Mouse (Mus musculus): ENCODE data around the gene Zfp93. TPM values are rescaled to one million over a fixed set of nuclear protein-coding genes. Genes with fewer than 3 reads are reported as not detected.

The Zfp93 gene
- polyA plus RNA-seq, 1 experiment from 2014 or later: 6.8 TPM

- peaks cover 11% of the 10 kb centered on the region; the same call in 1 of the 2 replicates for H3K4me1 ChIP-seq (ENCODE audit: control insufficient read depth, insufficient read depth, low read length)
- H3K4me3 ChIP-seq (ENCODE audit: low read length): no peak overlapping the region; the same call in 1 of the 2 replicates
- H3K9me3 ChIP-seq (ENCODE audit: control insufficient read depth, low read length): no peaks in the 10 kb centered on the region
- H3K27me3 ChIP-seq (replicated peaks; ENCODE audit: control insufficient read depth, insufficient read depth, low read length): no peaks in the 10 kb centered on the region
- H3K27ac ChIP-seq (ENCODE audit: low read length): no peak overlapping the region
- H3K4me2 ChIP-seq (ENCODE audit: low read depth, low read length): peak overlapping the region; percentile 83; the same call in 1 of the 2 replicates
- WGBS: 90% methylated on average over 15 of the region's 15 CpGs
- H3K36me3 ChIP-seq (ENCODE audit: control insufficient read depth, insufficient read depth, low read length): peaks cover 5% of the 10 kb centered on the region; the same call in 1 of the 2 replicates
- no peak for ATAC-seq
- H3K9ac ChIP-seq (ENCODE audit: low read depth, low read length): 0 out of 2 replicates have a peak overlapping the region, but pooled peaks have one; percentile 80
Measured at GRCm38 (mm10) chr7:24297361-24298095, 27.3 kb downstream of the Zfp93 start.

GRCm38 (mm10) chr7:24298635-24298972 lies 28.4 kb downstream of the Zfp93 start:
- peaks cover 9% of the 10 kb centered on the region; the same call in 1 of the 2 replicates for H3K36me3 ChIP-seq (ENCODE audit: control insufficient read depth, insufficient read depth, low read length)
- no peaks in the 10 kb centered on the region for H3K27me3 ChIP-seq (replicated peaks; ENCODE audit: control insufficient read depth, insufficient read depth, low read length)
- peak overlapping the region; percentile 83 for H3K4me2 ChIP-seq (ENCODE audit: low read depth, low read length)
- H3K9me3 ChIP-seq (ENCODE audit: control insufficient read depth, low read length): no peaks in the 10 kb centered on the region
- peak overlapping the region; percentile 80 for H3K9ac ChIP-seq (ENCODE audit: low read depth, low read length)
- peak overlapping the region; percentile 85 for H3K4me3 ChIP-seq (ENCODE audit: low read length)
- 1% methylated on average over 12 of the region's 12 CpGs for WGBS
- ATAC-seq: no peak
- peak overlapping the region; percentile 93; the same call in 1 of the 2 replicates for H3K27ac ChIP-seq (ENCODE audit: low read length)
- peaks cover 11% of the 10 kb centered on the region; the same call in 1 of the 2 replicates for H3K4me1 ChIP-seq (ENCODE audit: control insufficient read depth, insufficient read depth, low read length)

DNA sequence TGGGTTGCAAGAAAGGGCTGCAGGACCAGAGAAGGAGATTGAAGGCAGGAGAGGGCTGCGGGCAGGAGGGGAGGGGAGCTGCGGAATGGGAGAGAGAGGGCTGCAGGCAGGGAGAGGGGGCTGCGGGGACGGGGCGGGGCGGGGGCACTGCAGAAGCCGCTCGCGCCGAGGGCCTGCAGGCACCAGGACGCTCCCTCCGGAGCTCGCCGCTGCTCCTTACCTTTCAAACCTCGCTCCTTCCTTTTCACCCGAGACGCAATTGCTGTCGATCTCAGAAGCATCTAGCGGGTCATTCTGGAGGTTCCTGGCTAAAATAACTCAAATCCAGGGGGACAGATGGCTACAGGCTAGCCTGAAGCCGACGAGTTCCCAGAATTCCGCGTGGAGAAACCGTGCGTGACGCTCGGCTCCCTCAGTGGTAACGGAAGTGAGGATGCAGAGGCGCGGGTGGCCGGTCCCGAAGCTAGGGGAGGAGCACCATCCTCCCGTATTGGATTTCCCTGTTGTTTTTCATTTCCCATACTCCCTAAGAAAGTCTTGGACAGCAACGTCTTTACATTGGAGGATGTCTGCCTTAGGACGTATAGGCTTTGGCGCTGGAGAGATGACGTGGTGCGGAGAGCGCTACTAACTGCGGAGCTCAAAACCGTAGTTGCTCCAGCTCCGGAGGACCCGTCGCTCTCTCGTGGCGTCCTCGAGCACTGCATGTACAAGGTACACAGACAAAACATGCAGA lies 28.9 kb downstream of the Zfp93 start:
- Histone ChIP-seq H3K4me3 (ENCODE audit: low read length) (peak overlapping the region; percentile 85), H3K27me3 (replicated peaks; ENCODE audit: control insufficient read depth, insufficient read depth, low read length) (no peaks in the 10 kb centered on the region), H3K4me2 (ENCODE audit: low read depth, low read length) (peak overlapping the region; percentile 83), H3K9me3 (ENCODE audit: control insufficient read depth, low read length) (no peaks in the 10 kb centered on the region), H3K4me1 (ENCODE audit: control insufficient read depth, insufficient read depth, low read length) (peaks cover 11% of the 10 kb centered on the region; the same call in 1 of the 2 replicates), H3K27ac (ENCODE audit: low read length) (peak overlapping the region; percentile 93), H3K36me3 (ENCODE audit: control insufficient read depth, insufficient read depth, low read length) (peaks cover 9% of the 10 kb centered on the region; the same call in 1 of the 2 replicates), H3K9ac (ENCODE audit: low read depth, low read length) (peak overlapping the region; percentile 80)
- peak; percentile 90 for ATAC-seq
- WGBS: under 1% methylated on average over 46 of the region's 47 CpGs

DNA sequence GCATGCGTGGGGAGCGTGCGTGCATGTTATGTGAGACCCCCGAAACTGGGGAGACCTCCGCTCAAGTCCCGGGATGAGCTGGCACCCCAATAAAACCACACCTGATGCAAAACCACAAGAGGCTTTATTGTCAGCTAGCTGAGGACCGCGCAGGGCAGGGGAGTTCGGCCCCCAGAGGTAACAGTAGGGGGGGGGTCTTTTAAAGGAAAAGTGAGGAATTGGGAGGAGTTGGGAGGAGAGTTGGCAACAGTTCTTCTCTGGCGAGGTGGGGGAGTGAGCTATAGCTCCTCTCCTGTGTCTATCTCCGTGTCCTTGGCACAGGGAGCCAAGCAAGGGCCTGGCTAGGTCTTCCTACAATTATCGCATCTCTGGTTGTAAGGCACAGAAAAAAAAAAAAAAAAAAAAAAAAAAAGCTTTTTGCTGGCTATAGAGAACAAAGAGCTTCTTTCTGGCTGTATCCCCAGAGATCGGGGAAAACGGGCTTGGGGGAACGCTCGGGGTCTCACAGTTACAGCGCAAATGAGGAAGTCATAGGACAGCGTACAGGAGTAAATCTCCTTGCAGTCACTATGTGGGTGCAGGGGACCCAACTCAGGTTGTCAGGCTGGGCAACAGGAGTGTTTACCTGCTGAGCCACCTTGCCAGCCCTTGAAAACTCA lies 29.7 kb downstream of the Zfp93 start:
- Histone ChIP-seq H3K27ac (ENCODE audit: low read length) (peak overlapping the region; percentile 93), H3K27me3 (replicated peaks; ENCODE audit: control insufficient read depth, insufficient read depth, low read length) (no peaks in the 10 kb centered on the region), H3K9me3 (ENCODE audit: control insufficient read depth, low read length) (no peaks in the 10 kb centered on the region), H3K4me3 (ENCODE audit: low read length) (peak overlapping the region; percentile 85), H3K9ac (ENCODE audit: low read depth, low read length) (peak overlapping the region; percentile 65), H3K36me3 (ENCODE audit: control insufficient read depth, insufficient read depth, low read length) (peaks cover 9% of the 10 kb centered on the region; the same call in 1 of the 2 replicates), H3K4me1 (ENCODE audit: control insufficient read depth, insufficient read depth, low read length) (peaks cover 11% of the 10 kb centered on the region; the same call in 1 of the 2 replicates), H3K4me2 (ENCODE audit: low read depth, low read length) (peak overlapping the region; percentile 83)
- peak; percentile 16 for ATAC-seq
- 3% methylated on average over 18 of the region's 18 CpGs for WGBS

GRCm38 (mm10) chr7:24300771-24301282 lies 30.6 kb downstream of the Zfp93 start, which contains the start of gene Zfp61:
TSS of gene Zfp61 (minus strand) at chr7:24301232.
- Histone ChIP-seq H3K36me3 (ENCODE audit: control insufficient read depth, insufficient read depth, low read length) (peaks cover 7% of the 10 kb centered on the region; the same call in 1 of the 2 replicates), H3K27me3 (replicated peaks; ENCODE audit: control insufficient read depth, insufficient read depth, low read length) (no peaks in the 10 kb centered on the region), H3K4me1 (ENCODE audit: control insufficient read depth, insufficient read depth, low read length) (peaks cover 11% of the 10 kb centered on the region; the same call in 1 of the 2 replicates), H3K9ac (ENCODE audit: low read depth, low read length) (peak within 1 kb of the TSS; percentile 65; the same call in 1 of the 2 replicates), H3K4me2 (ENCODE audit: low read depth, low read length) (peak within 1 kb of the TSS; percentile 83), H3K27ac (ENCODE audit: low read length) (peak within 1 kb of the TSS; percentile 37; the same call in 1 of the 2 replicates), H3K9me3 (ENCODE audit: control insufficient read depth, low read length) (no peaks in the 10 kb centered on the region), H3K4me3 (ENCODE audit: low read length) (peak within 1 kb of the TSS; percentile 85)
- ATAC-seq: peak; percentile 73
- 3% methylated on average over 13 of the region's 13 CpGs for WGBS

DNA sequence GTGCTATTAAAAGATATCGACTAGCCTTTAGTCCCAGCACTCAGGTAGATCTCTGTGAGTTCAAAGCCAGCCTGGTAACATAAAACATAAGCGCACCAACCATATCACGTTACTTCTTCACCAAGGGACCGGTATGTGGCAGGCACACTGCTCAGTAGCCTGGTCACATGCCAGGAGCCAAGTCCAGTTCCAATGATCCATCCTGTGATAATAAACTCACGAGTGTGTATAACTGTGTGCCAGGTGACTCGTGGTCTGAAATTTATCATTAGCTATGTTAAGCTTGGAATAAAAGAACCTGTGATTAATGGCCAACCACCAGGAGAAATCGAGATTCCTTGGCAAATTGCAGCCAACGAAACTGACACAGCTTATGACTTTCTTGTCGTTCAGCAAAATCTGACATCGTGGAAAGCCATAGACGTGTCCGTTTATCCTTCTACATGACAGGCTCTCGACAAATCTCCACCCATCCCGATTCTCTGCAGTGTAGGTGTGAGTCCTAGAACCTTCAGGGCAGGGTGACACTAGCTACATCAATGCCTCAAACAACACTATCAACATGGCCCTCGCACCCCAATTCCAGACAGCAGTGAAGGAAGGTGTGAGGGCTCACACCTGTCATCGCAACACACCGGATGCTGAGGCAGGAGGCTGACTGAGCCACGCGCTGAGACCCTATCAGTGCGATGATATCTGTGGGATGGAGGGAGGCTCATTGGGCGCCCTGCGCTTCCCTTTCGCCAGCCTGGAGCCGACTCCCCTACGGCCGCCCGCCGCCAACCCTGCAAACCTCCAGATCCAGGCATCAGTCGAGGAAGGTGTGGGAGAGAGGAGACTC lies 45.7 kb downstream of the Zfp93 start:
- Histone ChIP-seq H3K27ac (ENCODE audit: low read length) (0 out of 2 replicates have a peak overlapping the region, but pooled peaks have one; percentile 7), H3K4me2 (ENCODE audit: low read depth, low read length) (peak overlapping the region; percentile 83), H3K9ac (ENCODE audit: low read depth, low read length) (peak overlapping the region; percentile 74), H3K4me1 (ENCODE audit: control insufficient read depth, insufficient read depth, low read length) (no peaks in the 10 kb centered on the region), H3K36me3 (ENCODE audit: control insufficient read depth, insufficient read depth, low read length) (no peaks in the 10 kb centered on the region), H3K27me3 (replicated peaks; ENCODE audit: control insufficient read depth, insufficient read depth, low read length) (no peaks in the 10 kb centered on the region), H3K9me3 (ENCODE audit: control insufficient read depth, low read length) (no peaks in the 10 kb centered on the region), H3K4me3 (ENCODE audit: low read length) (peak overlapping the region; percentile 69)
- 26% methylated on average over 29 of the region's 29 CpGs for WGBS
- no peak for ATAC-seq

DNA sequence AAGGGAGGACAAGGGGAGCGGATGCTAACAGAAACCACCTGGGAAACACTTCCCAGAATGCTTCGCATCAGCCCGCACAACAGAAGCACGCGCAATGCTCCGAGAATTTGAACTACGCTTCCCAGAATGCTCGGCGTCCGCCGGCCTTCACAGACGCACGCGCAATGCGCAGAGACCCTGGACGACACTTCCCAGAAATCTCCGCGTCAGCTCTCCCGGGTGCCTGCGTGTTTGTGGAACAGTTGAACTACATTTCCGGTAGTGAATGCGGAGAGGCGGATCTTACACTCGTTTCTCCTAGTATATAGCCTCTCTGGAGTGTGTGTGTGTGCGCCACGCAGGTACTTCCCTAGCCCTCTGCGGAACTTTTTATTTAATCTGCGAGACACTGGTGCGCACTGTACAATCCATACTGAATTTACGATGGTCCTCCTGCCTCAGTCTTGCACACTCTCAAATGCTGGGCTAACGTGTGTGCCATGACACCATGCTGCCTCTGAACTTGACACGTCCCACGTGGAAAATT lies 46.4 kb downstream of the Zfp93 start, which contains the start of gene Zfp94:
Gene Zfp94, minus strand, starts transcription at position 100 of the 526 bp plus-strand sequence.
- Histone ChIP-seq H3K9me3 (ENCODE audit: control insufficient read depth, low read length) (no peaks in the 10 kb centered on the region), H3K27me3 (replicated peaks; ENCODE audit: control insufficient read depth, insufficient read depth, low read length) (no peaks in the 10 kb centered on the region), H3K4me1 (ENCODE audit: control insufficient read depth, insufficient read depth, low read length) (no peaks in the 10 kb centered on the region), H3K27ac (ENCODE audit: low read length) (peak within 1 kb of the TSS; percentile 72), H3K36me3 (ENCODE audit: control insufficient read depth, insufficient read depth, low read length) (no peaks in the 10 kb centered on the region), H3K4me3 (ENCODE audit: low read length) (peak within 1 kb of the TSS; percentile 69), H3K4me2 (ENCODE audit: low read depth, low read length) (peak within 1 kb of the TSS; percentile 83), H3K9ac (ENCODE audit: low read depth, low read length) (peak within 1 kb of the TSS; percentile 74)
- under 1% methylated on average over 33 of the region's 33 CpGs for WGBS
- ATAC-seq: peak; percentile 97

- Histone ChIP-seq H3K27me3 (replicated peaks; ENCODE audit: control insufficient read depth, insufficient read depth, low read length) (no peaks in the 10 kb centered on the region), H3K4me2 (ENCODE audit: low read depth, low read length) (no peak overlapping the region), H3K27ac (ENCODE audit: low read length) (no peak overlapping the region), H3K9ac (ENCODE audit: low read depth, low read length) (no peak overlapping the region), H3K4me3 (ENCODE audit: low read length) (no peak overlapping the region), H3K9me3 (ENCODE audit: control insufficient read depth, low read length) (peaks cover 3% of the 10 kb centered on the region; the same call in 1 of the 2 replicates), H3K36me3 (ENCODE audit: control insufficient read depth, insufficient read depth, low read length) (no peaks in the 10 kb centered on the region), H3K4me1 (ENCODE audit: control insufficient read depth, insufficient read depth, low read length) (no peaks in the 10 kb centered on the region)
- WGBS: 66% methylated on average over 6 of the region's 6 CpGs
- ATAC-seq: no peak
Measured at GRCm38 (mm10) chr7:24318942-24319341, 48.7 kb downstream of the Zfp93 start.

All from intestine, embryonic 16.5 days (tissue).